In the genomic region with DNA sequence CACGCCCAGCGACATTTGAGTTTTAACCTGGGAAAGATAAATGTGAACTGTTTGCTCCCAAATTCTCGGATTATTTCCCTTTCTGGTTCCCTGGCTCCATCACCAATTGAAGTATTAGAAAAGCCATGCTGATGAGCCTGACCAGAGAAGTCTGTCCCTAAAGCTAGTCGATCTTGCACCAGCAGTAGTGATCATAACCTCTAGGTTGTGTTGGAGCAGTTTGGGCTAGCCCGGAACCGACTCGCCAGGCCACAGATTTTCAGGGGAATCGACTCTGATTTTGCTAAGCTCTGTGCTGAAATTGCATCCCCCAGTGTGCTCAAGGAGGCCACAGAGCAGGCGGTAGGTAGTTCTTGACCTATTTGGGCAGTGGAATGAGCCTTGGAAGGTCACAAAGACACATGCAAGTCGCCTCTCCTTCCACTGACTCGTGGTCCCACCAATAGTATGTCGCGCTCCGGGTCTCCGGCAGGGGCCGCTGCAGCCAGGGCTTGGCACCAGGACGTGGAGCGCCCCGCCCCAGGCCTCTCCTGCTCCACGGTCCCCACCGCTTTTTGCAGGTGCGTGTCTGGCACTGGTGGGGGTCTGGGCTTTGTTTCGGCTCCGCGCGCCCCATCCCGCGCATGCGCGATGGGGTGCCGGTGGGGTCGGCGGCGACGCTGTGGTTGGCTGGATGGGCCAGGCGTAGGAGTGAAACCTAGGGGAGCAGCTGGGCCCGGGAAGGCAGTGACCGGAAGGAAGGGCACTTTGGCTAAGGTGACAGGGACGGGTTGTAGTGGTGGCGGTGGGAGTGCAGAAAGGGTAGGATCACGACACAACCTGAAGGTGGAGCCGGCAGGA, we compare ENCODE assay signal across 8 mouse cellular contexts. TPM values are rescaled to one million over a fixed set of nuclear protein-coding genes. Genes with fewer than 3 reads are reported as not detected.
DNase-seq lines count a peak whose midpoint lies in the region; ATAC-seq and TF ChIP-seq lines count a peak whose summit lies in the region.

A gene (plus strand): TSS at position 512 of the 840 bp plus-strand sequence.

- no peaks in the 10 kb centered on the region for H3K9me3 ChIP-seq in forebrain, embryonic 15.5 days
- H3K9me3 ChIP-seq in lung, embryonic 14.5 days (ENCODE audit: low read depth, low read length): no peaks in the 10 kb centered on the region

- DNase-seq in ES-CJ7 (ENCODE audit: low read depth, low spot score): peak; percentile 97
- peak; percentile 91 for DNase-seq in cerebellum, adult 11 months
- peak; percentile 92 to 93 for DNase-seq in heart, postnatal 36 days
- peak; percentile 71 to 85 for DNase-seq in layer of hippocampus, adult 2 months (ENCODE audit: low spot score in 2 of 2)
- DNase-seq in lung, embryonic 14.5 days: peak; percentile 92
- DNase-seq in thymus, adult 2 months: peak; percentile 98

- TF ChIP-seq CTCF in layer of hippocampus, adult 2 months (conservative IDR thresholded peaks at IDR 0.05): peak; percentile 96
- peak; percentile 89 for TF ChIP-seq CTCF in lung, embryonic 14.5 days (IDR thresholded peaks at IDR 0.05; ENCODE audit: low read depth)
- TF ChIP-seq CTCF in olfactory bulb, adult 2 months (IDR thresholded peaks at IDR 0.05; ENCODE audit: insufficient read depth, low read depth, low read length): peak; percentile 96
- TF ChIP-seq CTCF in thymus, adult 2 months (IDR thresholded peaks at IDR 0.05; ENCODE audit: borderline replicate concordance, control insufficient read depth, extremely low read depth, insufficient read depth, low read length, poor library complexity): peak; percentile 97

- TF ChIP-seq POLR2A in olfactory bulb, adult 2 months (IDR thresholded peaks at IDR 0.05; ENCODE audit: insufficient read depth, low read depth, low read length): peak; percentile 70
- TF ChIP-seq POLR2A in thymus, adult 2 months (IDR thresholded peaks at IDR 0.05; ENCODE audit: control insufficient read depth, extremely low read depth, insufficient read depth, low read length, poor library complexity): peak; percentile 70; the same call in 1 of the 2 replicates

- peak; percentile 96 for ATAC-seq in forebrain, embryonic 15.5 days (replicated peaks)
- ATAC-seq in lung, embryonic 14.5 days (ENCODE audit: insufficient read depth): peak; percentile 92

- H3K9ac ChIP-seq in forebrain, embryonic 15.5 days (replicated peaks): peak within 1 kb of the TSS; percentile 69
- peak within 1 kb of the TSS; percentile 70 for H3K9ac ChIP-seq in lung, embryonic 14.5 days

- no peaks in the 10 kb centered on the region for H3K27me3 ChIP-seq in forebrain, embryonic 15.5 days
- no peaks in the 10 kb centered on the region for H3K27me3 ChIP-seq in lung, embryonic 14.5 days (ENCODE audit: insufficient read depth, low read length)
- H3K27me3 ChIP-seq in thymus, adult 2 months (ENCODE audit: control insufficient read depth, insufficient read depth, low read length): no peaks in the 10 kb centered on the region

- intact Hi-C loops in heart, postnatal 36 days (cut with DNase I): loop anchor here (2.0 kb wide), 1 partner anchor 58 kb away; no protein-coding TSS in a partner anchor

- 13% methylated on average over 42 of the region's 42 CpGs for WGBS in forebrain, embryonic 15.5 days
- WGBS in lung, embryonic 14.5 days: 14% methylated on average over 42 of the region's 42 CpGs
- 13% methylated on average over 42 of the region's 42 CpGs for WGBS in olfactory bulb, adult 2 months
- 15% methylated on average over 42 of the region's 42 CpGs for WGBS in thymus, adult 2 months

- peak within 1 kb of the TSS; percentile 89 for H3K4me2 ChIP-seq in forebrain, embryonic 15.5 days (replicated peaks)
- peak within 1 kb of the TSS; percentile 85 for H3K4me2 ChIP-seq in lung, embryonic 14.5 days

- H3K27ac ChIP-seq in forebrain, embryonic 15.5 days (replicated peaks): peak within 1 kb of the TSS; percentile 80
- peak within 1 kb of the TSS; percentile 84 for H3K27ac ChIP-seq in layer of hippocampus, adult 2 months
- peak within 1 kb of the TSS; percentile 58; the same call in 1 of the 2 replicates for H3K27ac ChIP-seq in lung, embryonic 14.5 days (ENCODE audit: low read depth)
- peak within 1 kb of the TSS; percentile 48 for H3K27ac ChIP-seq in olfactory bulb, adult 2 months (ENCODE audit: insufficient read depth, low read depth, low read length)
- H3K27ac ChIP-seq in thymus, adult 2 months (ENCODE audit: control insufficient read depth, insufficient read depth, low read length): peak within 1 kb of the TSS; percentile 39

- no peaks in the 10 kb centered on the region for H3K36me3 ChIP-seq in forebrain, embryonic 15.5 days
- no peaks in the 10 kb centered on the region for H3K36me3 ChIP-seq in lung, embryonic 14.5 days (ENCODE audit: insufficient read depth)
- no peaks in the 10 kb centered on the region for H3K36me3 ChIP-seq in thymus, adult 2 months (ENCODE audit: control insufficient read depth, insufficient read depth, low read length)

- peaks cover 18% of the 10 kb centered on the region for H3K4me1 ChIP-seq in forebrain, embryonic 15.5 days
- H3K4me1 ChIP-seq in lung, embryonic 14.5 days (ENCODE audit: insufficient read depth): no peaks in the 10 kb centered on the region
- peaks cover 8% of the 10 kb centered on the region for H3K4me1 ChIP-seq in olfactory bulb, adult 2 months (ENCODE audit: control insufficient read depth, insufficient read depth, low read length)
- peaks cover 5% of the 10 kb centered on the region for H3K4me1 ChIP-seq in thymus, adult 2 months (replicated peaks; ENCODE audit: control insufficient read depth, insufficient read depth, low read length)

- H3K4me3 ChIP-seq in forebrain, embryonic 15.5 days: peak within 1 kb of the TSS; percentile 64
- peak within 1 kb of the TSS; percentile 73 for H3K4me3 ChIP-seq in layer of hippocampus, adult 2 months
- H3K4me3 ChIP-seq in lung, embryonic 14.5 days (ENCODE audit: low read depth, low read length): peak within 1 kb of the TSS; percentile 57
- H3K4me3 ChIP-seq in olfactory bulb, adult 2 months (ENCODE audit: insufficient read depth, low read depth, low read length): peak within 1 kb of the TSS; percentile 74
- peak within 1 kb of the TSS; percentile 71 for H3K4me3 ChIP-seq in thymus, adult 2 months (ENCODE audit: control insufficient read depth, insufficient read depth, low read length)

RNA-seq across cellular contexts. Expression of the gene that starts here (rescaled TPM):
- 42.8 and 44.4 TPM in 2 replicates for polyA plus RNA-seq in forebrain, embryonic 15.5 days (2015; fragmentation: Nextera tagmentation; extraction: Ambion mirVana)
- 10 to 100 TPM; 50.5 to 56.0 TPM for total RNA-seq in heart, postnatal 36 days (2021)
- 10 to 100 TPM; 16.3 to 21.7 TPM for total RNA-seq in layer of hippocampus, adult 2 months (2021)
- polyA plus RNA-seq in lung, embryonic 14.5 days (2014; fragmentation: Nextera tagmentation; extraction: Ambion mirVana): 18.0 and 21.2 TPM in 2 replicates
- not detected in 2 replicates for polyA plus RNA-seq in olfactory bulb, adult 2 months (2012; ENCODE audit: insufficient read depth, insufficient read length, low replicate concordance, missing spikeins)
- 15.6 and 17.0 TPM in 2 replicates for polyA plus RNA-seq in thymus, adult 2 months (2012; rRNA removed)

Comparison
In these comparisons a context has a peak if more than half of its experiments do, and no peak if none do; other contexts are left out.
1. Peak in every context shown above with its lines: DNase-seq, ATAC-seq, H3K4me3 ChIP-seq and H3K27ac ChIP-seq.
2. RNA of the gene that starts here (polyA plus RNA-seq): 42.8 to 44.4 TPM in forebrain, embryonic 15.5 days, 18.0 to 21.2 TPM in lung, embryonic 14.5 days and 15.6 to 17.0 TPM in thymus, adult 2 months; not detected in olfactory bulb, adult 2 months; every median in the first group is over 10 times any median in the second.